Mouse (Mus musculus): ENCODE data around the gene Xpnpep1. TPM values are rescaled to one million over a fixed set of nuclear protein-coding genes. Genes with fewer than 3 reads are reported as not detected.

Xpnpep1 gene
- polyA plus RNA-seq, 1 experiment, result 185 TPM

DNA sequence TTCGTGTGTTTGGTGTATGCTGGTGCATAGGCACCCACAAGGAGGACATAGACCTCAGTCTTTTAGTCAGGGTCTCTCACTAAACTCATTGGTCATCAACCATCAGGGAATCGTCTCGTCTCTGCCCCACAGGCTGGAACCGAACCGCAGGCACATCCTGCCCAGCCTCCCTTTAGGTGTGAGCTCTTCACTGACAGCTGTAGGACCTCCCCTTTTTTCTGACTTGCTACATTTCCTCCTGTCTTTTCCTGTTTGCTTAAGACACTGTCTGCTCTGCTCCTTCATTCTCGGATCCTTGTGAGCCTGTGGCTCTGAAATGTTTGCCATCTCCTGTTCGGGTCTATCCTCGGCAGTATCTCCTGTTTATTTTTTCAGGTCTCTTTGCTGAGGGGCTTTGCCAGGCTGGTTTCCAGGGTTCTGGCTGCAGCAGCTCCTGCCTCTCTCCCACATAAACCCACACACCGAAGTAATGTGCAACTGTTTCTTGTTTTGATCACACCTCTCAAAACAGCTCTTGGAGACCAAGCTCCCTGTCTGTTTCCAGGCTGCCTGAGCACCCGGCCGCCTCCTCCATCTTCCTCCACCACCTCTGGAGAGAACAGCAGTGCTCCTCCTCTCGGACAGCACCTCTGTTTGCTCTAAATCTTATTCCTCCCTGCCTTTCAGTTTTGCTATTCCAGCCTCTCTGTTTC is 60.8 kb downstream of the Xpnpep1 start:
- TF ChIP-seq EP300 (IDR thresholded peaks at IDR 0.05; ENCODE audit: insufficient read depth, low read depth, low read length) (no peak), POLR2A (IDR thresholded peaks at IDR 0.05; ENCODE audit: insufficient read depth, low read length) (no peak), CTCF (IDR thresholded peaks at IDR 0.05; ENCODE audit: low read depth, low read length) (no peak)
- H3K27ac ChIP-seq (ENCODE audit: insufficient read depth, low read length), result no peak overlapping the region
- peaks cover 9% of the 10 kb centered on the region; the same call in 1 of the 2 replicates for H3K9me3 ChIP-seq (replicated peaks; ENCODE audit: control insufficient read depth, insufficient read depth, low read length, poor library complexity, severe bottlenecking)
- H3K4me1 ChIP-seq (ENCODE audit: control insufficient read depth, insufficient read depth, low read length), result no peaks in the 10 kb centered on the region
- H3K27me3 ChIP-seq (ENCODE audit: control insufficient read depth, insufficient read depth, low read length, poor library complexity, severe bottlenecking), result no peaks in the 10 kb centered on the region
- no peak overlapping the region for H3K4me3 ChIP-seq (ENCODE audit: low read depth, low read length)
- no peaks in the 10 kb centered on the region for H3K36me3 ChIP-seq (ENCODE audit: control insufficient read depth, insufficient read depth, low read length, poor library complexity, severe bottlenecking)
- no peak overlapping the region for H3K9ac ChIP-seq (ENCODE audit: low read depth, poor library complexity, severe bottlenecking)

DNA sequence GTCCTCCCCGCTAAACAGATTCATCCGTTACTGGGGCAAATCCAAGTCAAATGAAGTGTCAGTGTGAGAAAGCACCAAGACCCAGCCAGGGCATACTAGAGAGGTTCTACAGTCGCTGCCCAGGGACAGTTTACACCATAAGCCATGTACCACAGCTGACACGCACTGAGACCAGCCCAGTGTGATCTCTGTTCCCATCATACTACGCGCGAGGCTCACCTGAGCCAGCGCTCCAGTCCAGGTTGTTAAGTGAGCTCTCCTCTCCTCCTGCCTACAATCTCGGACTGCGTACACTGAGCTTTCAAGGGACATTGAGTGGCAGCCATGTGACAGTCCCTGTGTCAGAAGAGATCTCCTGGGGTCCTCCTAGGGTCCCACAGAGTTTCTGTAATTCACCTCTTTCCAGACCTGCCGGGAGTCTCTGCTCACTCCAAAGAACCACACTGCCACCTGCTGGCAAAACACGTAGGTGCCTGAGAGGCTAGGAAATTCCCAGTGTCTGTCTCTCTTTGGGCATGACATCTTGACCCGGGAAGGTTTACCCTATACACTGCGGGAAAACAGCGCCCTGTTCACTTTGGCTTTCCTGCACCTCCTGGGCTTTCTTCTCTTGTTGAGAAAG is 64.3 kb downstream of the Xpnpep1 start:
- H3K27ac ChIP-seq (ENCODE audit: insufficient read depth, low read length), result no peak overlapping the region
- H3K4me1 ChIP-seq (ENCODE audit: control insufficient read depth, insufficient read depth, low read length), result no peaks in the 10 kb centered on the region
- no peaks in the 10 kb centered on the region for H3K27me3 ChIP-seq (ENCODE audit: control insufficient read depth, insufficient read depth, low read length, poor library complexity, severe bottlenecking)
- no peak overlapping the region for H3K4me3 ChIP-seq (ENCODE audit: low read depth, low read length)
- TF ChIP-seq POLR2A (IDR thresholded peaks at IDR 0.05; ENCODE audit: insufficient read depth, low read length), result no peak
- TF ChIP-seq CTCF (IDR thresholded peaks at IDR 0.05; ENCODE audit: low read depth, low read length), result peak; percentile 80
- H3K36me3 ChIP-seq (ENCODE audit: control insufficient read depth, insufficient read depth, low read length, poor library complexity, severe bottlenecking), result no peaks in the 10 kb centered on the region
- 0 out of 2 replicates have a peak, but pooled peaks cover 2% of the 10 kb centered on the region for H3K9me3 ChIP-seq (replicated peaks; ENCODE audit: control insufficient read depth, insufficient read depth, low read length, poor library complexity, severe bottlenecking)
- no peak overlapping the region for H3K9ac ChIP-seq (ENCODE audit: low read depth, poor library complexity, severe bottlenecking)

DNA sequence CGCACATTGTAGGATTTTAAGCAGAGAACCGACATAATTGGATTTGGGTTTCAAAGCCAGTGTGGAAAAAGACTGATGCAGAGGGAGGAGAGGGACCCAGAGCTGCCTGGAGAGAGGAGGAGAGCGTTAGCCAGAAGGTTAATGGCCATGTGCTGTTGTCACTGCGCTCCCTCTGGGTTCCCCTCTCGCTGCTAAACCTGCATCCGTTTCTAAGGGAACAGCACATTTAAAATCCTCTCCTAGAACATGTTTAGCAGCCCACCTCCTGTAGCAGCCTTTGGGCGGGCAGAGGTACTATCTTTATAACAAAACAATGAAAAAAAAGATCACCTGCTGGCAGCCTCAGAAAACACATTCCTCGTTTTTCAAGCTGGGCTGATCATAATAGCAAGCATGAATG is 73.7 kb downstream of the Xpnpep1 start:
- no peak overlapping the region for H3K4me3 ChIP-seq (ENCODE audit: low read depth, low read length)
- no peaks in the 10 kb centered on the region for H3K4me1 ChIP-seq (ENCODE audit: control insufficient read depth, insufficient read depth, low read length)
- H3K36me3 ChIP-seq (ENCODE audit: control insufficient read depth, insufficient read depth, low read length, poor library complexity, severe bottlenecking), result no peaks in the 10 kb centered on the region; the same call in 1 of the 2 replicates
- no peaks in the 10 kb centered on the region for H3K9me3 ChIP-seq (replicated peaks; ENCODE audit: control insufficient read depth, insufficient read depth, low read length, poor library complexity, severe bottlenecking)
- H3K27ac ChIP-seq (ENCODE audit: insufficient read depth, low read length), result no peak overlapping the region
- H3K9ac ChIP-seq (ENCODE audit: low read depth, poor library complexity, severe bottlenecking), result no peak overlapping the region
- TF ChIP-seq CTCF (IDR thresholded peaks at IDR 0.05; ENCODE audit: low read depth, low read length) (no peak), POLR2A (IDR thresholded peaks at IDR 0.05; ENCODE audit: insufficient read depth, low read length) (no peak), EP300 (IDR thresholded peaks at IDR 0.05; ENCODE audit: insufficient read depth, low read depth, low read length) (no peak)
- H3K27me3 ChIP-seq (ENCODE audit: control insufficient read depth, insufficient read depth, low read length, poor library complexity, severe bottlenecking), result no peaks in the 10 kb centered on the region

DNA sequence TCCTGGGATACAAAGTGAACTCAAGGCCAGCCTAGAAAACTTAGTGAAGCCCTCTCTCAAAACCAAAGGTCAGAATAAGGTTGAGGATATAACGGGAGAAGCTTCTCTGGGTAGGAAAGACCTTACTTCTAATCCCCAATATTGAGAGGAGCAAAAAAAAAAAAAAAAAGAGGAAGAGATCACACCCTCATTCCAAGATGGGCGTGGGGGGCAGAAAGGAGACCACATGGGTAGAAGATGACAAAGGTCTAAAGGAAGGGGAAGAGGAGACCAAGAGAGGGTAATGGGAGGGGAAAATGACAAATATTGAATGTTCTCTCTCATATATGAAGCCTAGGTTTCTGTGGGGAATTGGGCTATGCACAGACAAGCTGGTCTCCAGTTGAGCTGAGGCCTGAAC is 77.3 kb downstream of the Xpnpep1 start:
- Histone ChIP-seq H3K27ac (ENCODE audit: insufficient read depth, low read length) (no peak overlapping the region), H3K9ac (ENCODE audit: low read depth, poor library complexity, severe bottlenecking) (no peak overlapping the region), H3K4me1 (ENCODE audit: control insufficient read depth, insufficient read depth, low read length) (no peaks in the 10 kb centered on the region), H3K36me3 (ENCODE audit: control insufficient read depth, insufficient read depth, low read length, poor library complexity, severe bottlenecking) (no peaks in the 10 kb centered on the region; the same call in 1 of the 2 replicates), H3K27me3 (ENCODE audit: control insufficient read depth, insufficient read depth, low read length, poor library complexity, severe bottlenecking) (no peaks in the 10 kb centered on the region), H3K9me3 (replicated peaks; ENCODE audit: control insufficient read depth, insufficient read depth, low read length, poor library complexity, severe bottlenecking) (no peaks in the 10 kb centered on the region), H3K4me3 (ENCODE audit: low read depth, low read length) (no peak overlapping the region)
- TF ChIP-seq EP300 (IDR thresholded peaks at IDR 0.05; ENCODE audit: insufficient read depth, low read depth, low read length) (no peak), POLR2A (IDR thresholded peaks at IDR 0.05; ENCODE audit: insufficient read depth, low read length) (no peak), CTCF (IDR thresholded peaks at IDR 0.05; ENCODE audit: low read depth, low read length) (no peak)

DNA sequence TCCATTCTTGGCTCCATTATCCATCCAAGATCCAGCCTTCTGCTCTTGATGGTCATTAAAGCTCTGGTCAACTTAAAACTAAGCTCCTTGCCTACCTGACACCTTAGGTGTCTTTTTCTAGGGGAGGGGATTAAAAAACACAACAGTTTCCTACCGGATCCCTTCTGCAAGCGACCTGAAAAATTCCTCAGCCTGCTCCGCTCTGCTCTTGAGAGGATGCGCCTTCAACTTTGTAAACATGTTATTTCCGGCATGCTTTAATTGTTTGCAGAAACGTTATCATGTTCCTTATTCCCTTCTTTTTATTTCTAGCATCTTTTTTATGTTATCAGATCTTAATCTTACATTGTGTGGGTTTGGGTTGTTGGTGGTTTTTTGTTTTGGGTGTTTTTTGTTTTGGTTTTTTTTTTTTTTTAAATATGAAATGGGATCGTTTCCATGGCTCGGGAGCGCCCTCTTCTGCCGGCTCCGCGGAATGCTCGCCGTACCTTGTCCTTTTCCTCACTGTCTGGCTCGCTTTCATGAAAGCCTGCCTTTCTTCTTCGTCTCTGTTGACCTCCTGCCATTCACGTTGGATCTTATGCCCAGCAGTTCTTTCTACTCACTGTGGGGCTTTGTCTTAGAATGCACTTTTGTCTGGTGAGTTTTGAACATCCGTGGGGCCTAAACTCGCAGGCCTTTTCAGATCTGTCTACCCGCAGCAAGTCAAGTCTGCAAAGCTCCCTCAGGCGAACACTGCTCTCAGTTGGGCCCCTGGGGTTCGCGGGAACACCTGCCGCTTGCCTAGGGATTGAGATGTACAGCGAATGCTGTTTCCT is 117.1 kb downstream of the Xpnpep1 start:
- no peaks in the 10 kb centered on the region for H3K4me1 ChIP-seq (ENCODE audit: control insufficient read depth, insufficient read depth, low read length)
- H3K36me3 ChIP-seq (ENCODE audit: control insufficient read depth, insufficient read depth, low read length, poor library complexity, severe bottlenecking), result no peaks in the 10 kb centered on the region
- H3K4me3 ChIP-seq (ENCODE audit: low read depth, low read length), result no peak overlapping the region
- H3K27me3 ChIP-seq (ENCODE audit: control insufficient read depth, insufficient read depth, low read length, poor library complexity, severe bottlenecking), result no peaks in the 10 kb centered on the region
- no peak overlapping the region for H3K9ac ChIP-seq (ENCODE audit: low read depth, poor library complexity, severe bottlenecking)
- 0 out of 2 replicates have a peak, but pooled peaks cover 2% of the 10 kb centered on the region for H3K9me3 ChIP-seq (replicated peaks; ENCODE audit: control insufficient read depth, insufficient read depth, low read length, poor library complexity, severe bottlenecking)
- H3K27ac ChIP-seq (ENCODE audit: insufficient read depth, low read length), result no peak overlapping the region
- TF ChIP-seq CTCF (IDR thresholded peaks at IDR 0.05; ENCODE audit: low read depth, low read length), result peak; percentile 69
- no peak for TF ChIP-seq POLR2A (IDR thresholded peaks at IDR 0.05; ENCODE audit: insufficient read depth, low read length)
- TF ChIP-seq EP300 (IDR thresholded peaks at IDR 0.05; ENCODE audit: insufficient read depth, low read depth, low read length), result no peak

All from ES-Bruce4 (cell line).